Mouse (Mus musculus) hindbrain, postnatal 0 days (tissue): ENCODE measurements around the gene Kdm8. TPM values are rescaled to one million over a fixed set of nuclear protein-coding genes. Genes with fewer than 3 reads are reported as not detected.
"Not testable (repeated sequence)": the region's sequence is repeated elsewhere in the genome, so short reads cannot be mapped to it uniquely, and the experiment has no call there.

Source experiments
- ATAC-seq: fragments of 200-750 bp; cut with Nextera tagmentation; 2 replicates; pipeline ENCODE4 v1.8.0; 2017; ENCODE audit warnings: mild to moderate bottlenecking, moderate TSS enrichment, moderate library complexity
- DNase-seq: peaks from one replicate; pipeline ENCODE4 v3.0.0-alpha.2; 2015; ENCODE audit warnings: low spot score
- H3K27ac ChIP-seq: fragments of 300-500 bp; sonication (generic); 2 replicates; pipeline ENCODE4 v1.5.1; 2014; ENCODE audit warnings: mild to moderate bottlenecking
- H3K27me3 ChIP-seq: fragments of 300-500 bp; sonication (generic); 2 replicates; pipeline ENCODE4 v1.6.1; 2014; ENCODE audit warnings: low read length, mixed read lengths; ENCODE audit not compliant: insufficient read depth
- H3K36me3 ChIP-seq: fragments of 300-500 bp; sonication (generic); 2 replicates; pipeline ENCODE4 v1.6.1; 2014; ENCODE audit warnings: low read length, mixed read lengths; ENCODE audit not compliant: insufficient read depth
- H3K4me1 ChIP-seq: fragments of 300-500 bp; sonication (generic); 2 replicates; pipeline ENCODE4 v1.6.1; 2014; ENCODE audit warnings: antibody characterized with exemption, low read length, mixed read lengths; ENCODE audit not compliant: insufficient read depth
- H3K4me2 ChIP-seq: fragments of 300-500 bp; sonication (generic); 2 replicates; pipeline ENCODE4 v1.6.1; 2014; ENCODE audit warnings: low read depth, mild to moderate bottlenecking, low read length, moderate library complexity, mixed read lengths
- H3K4me3 ChIP-seq: fragments of 300-500 bp; sonication (generic); 2 replicates; pipeline ENCODE4 v1.5.1; 2014; ENCODE audit warnings: low read length
- H3K9ac ChIP-seq: fragments of 300-500 bp; sonication (generic); replicated peaks from 2 replicates; pipeline ENCODE4 v1.6.1; 2014; ENCODE audit warnings: mild to moderate bottlenecking, low read length, moderate library complexity, mixed read lengths
- H3K9me3 ChIP-seq: fragments of 300-500 bp; sonication (generic); 2 replicates; pipeline ENCODE4 v1.6.1; 2016; ENCODE audit warnings: low read length, mixed read lengths
- CTCF ChIP-seq: IDR thresholded peaks from 2 replicates; pipeline ENCODE4 v1.5.1; 2016; ENCODE audit warnings: antibody characterized with exemption, control low read depth, low read depth
- WGBS: fragments of 180-500 bp; shearing (Covaris S2); extraction: QIAGEN DNeasy Blood & Tissue Kit; methylation state at CpG from one replicate; pipeline ENCODE4 v1.1.7; 2014; 5-methylcytosine and 5-hydroxymethylcytosine counted together
- polyA plus RNA-seq: library from polyadenylated mRNA; unstranded; fragments of >200 nt; fragmentation: Nextera tagmentation; extraction: Ambion mirVana; gene quantifications from 2 replicates; pipeline ENCODE4 v1.2.1, GENCODE M21; 2015
- total RNA-seq: library from RNA; depleted of rRNA; stranded (reverse); fragments of >200 nt; gene quantifications from 2 replicates; pipeline ENCODE4 v1.2.3, GENCODE M21; 2014

Kdm8 gene
- total and polyA plus RNA-seq, 2 experiments from 2014 or later = 5.0 to 7.5 TPM

- Histone ChIP-seq H3K9ac (no peak overlapping the region), H3K4me3 (no peak overlapping the region), H3K36me3 (no peaks in the 10 kb centered on the region), H3K9me3 (no peaks in the 10 kb centered on the region), H3K4me1 (no peaks in the 10 kb centered on the region), H3K27ac (no peak overlapping the region), H3K4me2 (no peak overlapping the region), H3K27me3 (no peaks in the 10 kb centered on the region)
- WGBS = 24% methylated on average over 3 of the region's 3 CpGs
- DNase-seq (no peak), ATAC-seq (no peak)
- no peak for TF ChIP-seq CTCF
These were observed 26.1 kb upstream of the Kdm8 start for GRCm38 (mm10) chr7:125418413-125418812.

GRCm38 (mm10) chr7:125420190-125420589, 24.3 kb upstream of the Kdm8 start:
- no peak for DNase-seq
- no peak overlapping the region for H3K27ac ChIP-seq
- H3K4me3 ChIP-seq = no peak overlapping the region
- 64% methylated on average over 2 of the region's 2 CpGs for WGBS
- ATAC-seq = no peak
- no peaks in the 10 kb centered on the region for H3K4me1 ChIP-seq
- H3K36me3 ChIP-seq = no peaks in the 10 kb centered on the region
- H3K27me3 ChIP-seq = no peaks in the 10 kb centered on the region
- peak; percentile 69 for TF ChIP-seq CTCF
- 0 out of 2 replicates have a peak, but pooled peaks cover 3% of the 10 kb centered on the region for H3K9me3 ChIP-seq
- H3K4me2 ChIP-seq = no peak overlapping the region
- H3K9ac ChIP-seq = no peak overlapping the region

DNA sequence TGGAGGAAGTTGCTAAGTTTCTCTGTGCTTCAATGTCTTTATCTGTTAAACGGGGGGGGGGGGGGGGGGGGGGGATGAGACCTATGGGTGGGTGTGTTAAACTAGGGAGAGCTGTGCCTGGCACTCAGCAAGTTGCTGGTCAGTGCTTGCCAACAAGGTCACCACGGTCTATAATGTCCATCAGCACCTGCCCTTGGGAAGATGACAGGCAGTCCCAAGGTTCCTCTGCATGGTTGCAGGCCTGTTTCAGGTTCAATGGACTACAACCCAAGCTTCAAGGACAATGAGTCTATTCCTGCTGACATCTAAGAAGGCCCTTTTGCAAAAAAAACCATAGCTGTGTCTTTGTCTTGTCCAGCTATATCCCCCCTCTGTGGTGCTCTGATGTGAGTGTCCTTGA, 22.6 kb upstream of the Kdm8 start:
- no peak for TF ChIP-seq CTCF
- WGBS = 54% methylated on average over 2 of the region's 2 CpGs
- H3K4me1 ChIP-seq = no peaks in the 10 kb centered on the region
- no peak overlapping the region for H3K9ac ChIP-seq
- H3K27ac ChIP-seq = no peak overlapping the region
- H3K36me3 ChIP-seq = no peaks in the 10 kb centered on the region
- DNase-seq (no peak), ATAC-seq (no peak)
- no peak overlapping the region for H3K4me2 ChIP-seq
- no peaks in the 10 kb centered on the region for H3K27me3 ChIP-seq
- H3K9me3 ChIP-seq = 0 out of 2 replicates have a peak, but pooled peaks cover 3% of the 10 kb centered on the region
- H3K4me3 ChIP-seq = no peak overlapping the region

DNA sequence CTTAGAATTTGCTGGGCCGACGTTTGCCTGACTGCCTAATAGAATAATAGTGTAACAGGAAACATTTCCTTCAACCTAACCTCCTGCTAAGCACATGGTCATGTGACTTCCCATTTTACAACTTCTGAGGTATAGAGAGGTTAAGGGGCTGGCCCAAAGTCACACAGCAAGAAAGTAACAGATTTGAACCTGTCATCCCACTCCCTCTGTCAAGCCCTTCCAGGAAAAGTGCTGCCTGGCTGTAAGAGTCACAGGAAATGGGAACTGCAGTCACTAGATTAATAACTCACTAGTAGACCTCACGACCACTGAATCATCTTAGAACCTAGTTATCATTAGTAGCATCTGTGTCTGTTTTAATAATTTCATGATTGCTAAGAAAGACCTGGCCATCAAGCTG, 21.4 kb upstream of the Kdm8 start:
- Histone ChIP-seq H3K36me3 (no peaks in the 10 kb centered on the region), H3K4me2 (no peak overlapping the region), H3K4me3 (no peak overlapping the region), H3K27me3 (no peaks in the 10 kb centered on the region), H3K4me1 (no peaks in the 10 kb centered on the region), H3K9me3 (0 out of 2 replicates have a peak, but pooled peaks cover 3% of the 10 kb centered on the region), H3K9ac (no peak overlapping the region), H3K27ac (no peak overlapping the region)
- ATAC-seq (no peak), DNase-seq (no peak)
- no peak for TF ChIP-seq CTCF
- 74% methylated on average over 3 of the region's 3 CpGs for WGBS

DNA sequence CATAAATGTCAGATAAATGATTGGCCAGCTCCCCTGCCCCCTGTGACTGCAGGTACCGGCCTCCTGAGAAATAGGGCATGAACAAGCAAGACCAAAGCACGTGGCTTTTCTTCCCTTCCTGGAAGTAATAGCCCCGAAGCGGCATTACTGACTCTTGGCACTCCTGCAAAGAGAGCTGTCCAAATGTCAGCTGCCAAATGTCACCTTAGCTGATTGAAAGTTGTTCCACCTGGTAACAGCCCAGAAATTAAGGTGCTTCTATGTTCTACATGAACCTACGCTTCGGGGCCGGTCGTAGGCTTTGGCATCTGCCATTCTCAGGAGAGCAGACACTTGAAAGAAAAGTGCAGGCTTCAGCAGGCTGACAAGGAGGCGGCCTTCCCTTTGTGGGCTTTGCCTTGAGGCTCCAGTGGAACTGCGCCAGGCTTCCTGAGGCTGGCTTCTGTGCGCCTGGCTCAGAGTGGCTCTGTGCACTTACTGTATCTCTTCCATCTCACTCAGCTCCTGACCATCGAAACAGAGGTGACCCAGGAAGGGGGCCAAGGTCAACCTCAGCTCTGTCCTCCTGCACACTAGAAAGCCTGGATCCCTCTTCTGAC, 16.9 kb upstream of the Kdm8 start:
- H3K27me3 ChIP-seq = no peaks in the 10 kb centered on the region
- H3K4me2 ChIP-seq = no peak overlapping the region
- WGBS = 51% methylated on average over 12 of the region's 12 CpGs
- TF ChIP-seq CTCF = no peak
- H3K36me3 ChIP-seq = no peaks in the 10 kb centered on the region
- H3K9me3 ChIP-seq = 0 out of 2 replicates have a peak, but pooled peaks cover 3% of the 10 kb centered on the region
- H3K27ac ChIP-seq = no peak overlapping the region
- DNase-seq = peak; percentile 59
- H3K4me1 ChIP-seq = no peaks in the 10 kb centered on the region
- no peak overlapping the region for H3K9ac ChIP-seq
- peak; percentile 43; the same call in 1 of the 2 replicates for ATAC-seq
- H3K4me3 ChIP-seq = no peak overlapping the region

DNA sequence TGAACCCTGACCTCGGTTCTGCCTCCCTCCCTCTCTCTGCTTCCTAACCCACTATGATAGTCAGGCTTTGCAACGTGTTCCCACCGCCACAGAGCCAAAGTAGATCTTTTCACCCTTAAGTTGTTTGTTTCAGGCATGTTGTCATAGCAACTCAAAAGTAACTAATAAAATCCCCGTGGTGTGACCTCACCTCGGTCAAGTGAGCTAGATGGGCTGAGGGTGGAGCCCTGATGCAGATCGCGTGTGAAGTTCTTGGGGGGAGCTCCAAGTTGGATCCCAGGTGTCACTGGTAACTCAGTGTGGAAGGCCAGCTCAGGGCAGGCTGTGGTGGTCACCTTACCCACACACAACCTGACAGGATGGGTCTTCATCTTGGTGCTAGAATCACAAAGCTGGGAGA, 16.1 kb upstream of the Kdm8 start:
- 79% methylated on average over 7 of the region's 7 CpGs for WGBS
- Histone ChIP-seq H3K27me3 (no peaks in the 10 kb centered on the region), H3K27ac (no peak overlapping the region), H3K4me2 (no peak overlapping the region), H3K36me3 (no peaks in the 10 kb centered on the region), H3K9ac (no peak overlapping the region), H3K4me1 (no peaks in the 10 kb centered on the region), H3K9me3 (0 out of 2 replicates have a peak, but pooled peaks cover 3% of the 10 kb centered on the region), H3K4me3 (no peak overlapping the region)
- no peak for TF ChIP-seq CTCF
- ATAC-seq (no peak), DNase-seq (no peak)

- not testable (repeated sequence) for H3K9ac ChIP-seq, DNase-seq, H3K27me3 ChIP-seq, H3K4me3 ChIP-seq, H3K36me3 ChIP-seq, H3K4me1 ChIP-seq, H3K4me2 ChIP-seq, H3K27ac ChIP-seq, H3K9me3 ChIP-seq, ATAC-seq
- 79% methylated on average over 5 of the region's 5 CpGs for WGBS
These were observed 15.5 kb upstream of the Kdm8 start for GRCm38 (mm10) chr7:125428816-125429500.
